Mouse (Mus musculus): ENCODE measurements around the gene B3galt6. TPM values are rescaled to one million over a fixed set of nuclear protein-coding genes. Genes with fewer than 3 reads are reported as not detected.

The B3galt6 gene
- polyA plus RNA-seq, 1 experiment = 5.4 TPM

- Histone ChIP-seq H3K4me3 (ENCODE audit: insufficient read depth, low read length) (no peak overlapping the region), H3K27ac (ENCODE audit: insufficient read depth, low read length) (no peak overlapping the region), H3K4me1 (ENCODE audit: control insufficient read depth, insufficient read depth, low read length) (no peaks in the 10 kb centered on the region)
- TF ChIP-seq POLR2A (IDR thresholded peaks at IDR 0.05; ENCODE audit: low read depth, low read length) (no peak), CTCF (IDR thresholded peaks at IDR 0.05; ENCODE audit: borderline replicate concordance, insufficient read depth, low read length) (no peak)
Observed at GRCm38 (mm10) chr4:155969043-155969653, 23.3 kb downstream of the B3galt6 start.

GRCm38 (mm10) chr4:155964396-155964795 lies 28.1 kb downstream of the B3galt6 start:
- Histone ChIP-seq H3K27ac (ENCODE audit: insufficient read depth, low read length) (no peak overlapping the region), H3K4me3 (ENCODE audit: insufficient read depth, low read length) (no peak overlapping the region), H3K4me1 (ENCODE audit: control insufficient read depth, insufficient read depth, low read length) (peaks cover 4% of the 10 kb centered on the region; the same call in 1 of the 2 replicates)
- TF ChIP-seq CTCF (IDR thresholded peaks at IDR 0.05; ENCODE audit: borderline replicate concordance, insufficient read depth, low read length) = no peak
- no peak for TF ChIP-seq POLR2A (IDR thresholded peaks at IDR 0.05; ENCODE audit: low read depth, low read length)

DNA sequence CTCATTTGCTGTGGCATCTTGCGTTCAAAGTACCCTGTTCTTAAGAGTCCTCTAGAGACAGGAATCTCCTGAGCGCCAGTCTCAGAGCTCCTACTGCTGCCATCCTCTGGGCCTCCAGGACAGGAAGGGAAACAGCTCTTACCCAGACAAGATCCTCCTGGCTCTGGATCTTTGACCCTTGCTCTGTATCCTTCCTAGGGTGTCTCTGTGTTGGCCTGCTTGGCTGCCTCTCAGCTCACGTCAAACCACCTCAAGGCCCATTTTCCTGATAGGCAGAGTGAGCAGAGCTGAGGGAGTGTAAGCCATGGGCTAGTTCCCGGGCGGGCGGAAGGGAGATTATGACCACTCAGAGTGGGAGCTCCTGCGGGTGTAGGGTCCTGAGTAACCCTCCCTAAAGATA lies 29.3 kb downstream of the B3galt6 start:
- TF ChIP-seq CTCF (IDR thresholded peaks at IDR 0.05; ENCODE audit: borderline replicate concordance, insufficient read depth, low read length) = no peak
- TF ChIP-seq POLR2A (IDR thresholded peaks at IDR 0.05; ENCODE audit: low read depth, low read length) = no peak
- Histone ChIP-seq H3K4me3 (ENCODE audit: insufficient read depth, low read length) (peak overlapping the region; percentile 46), H3K27ac (ENCODE audit: insufficient read depth, low read length) (no peak overlapping the region), H3K4me1 (ENCODE audit: control insufficient read depth, insufficient read depth, low read length) (peaks cover 4% of the 10 kb centered on the region; the same call in 1 of the 2 replicates)

GRCm38 (mm10) chr4:155962167-155962971 lies 30.1 kb downstream of the B3galt6 start, which contains the start of gene C1qtnf12:
Gene C1qtnf12, plus strand, starts transcription at chr4:155962318.
- H3K4me1 ChIP-seq (ENCODE audit: control insufficient read depth, insufficient read depth, low read length) = peaks cover 4% of the 10 kb centered on the region; the same call in 1 of the 2 replicates
- peak within 1 kb of the TSS; percentile 46 for H3K4me3 ChIP-seq (ENCODE audit: insufficient read depth, low read length)
- TF ChIP-seq POLR2A (IDR thresholded peaks at IDR 0.05; ENCODE audit: low read depth, low read length) (peak; percentile 92), CTCF (IDR thresholded peaks at IDR 0.05; ENCODE audit: borderline replicate concordance, insufficient read depth, low read length) (no peak)
- H3K27ac ChIP-seq (ENCODE audit: insufficient read depth, low read length) = 0 out of 2 replicates have a peak within 1 kb of the TSS, but pooled peaks have one; percentile 13

- TF ChIP-seq CTCF (IDR thresholded peaks at IDR 0.05; ENCODE audit: borderline replicate concordance, insufficient read depth, low read length) (peak; percentile 80; the same call in 1 of the 2 replicates), POLR2A (IDR thresholded peaks at IDR 0.05; ENCODE audit: low read depth, low read length) (no peak)
- peaks cover 4% of the 10 kb centered on the region; the same call in 1 of the 2 replicates for H3K4me1 ChIP-seq (ENCODE audit: control insufficient read depth, insufficient read depth, low read length)
- no peak overlapping the region for H3K27ac ChIP-seq (ENCODE audit: insufficient read depth, low read length)
- H3K4me3 ChIP-seq (ENCODE audit: insufficient read depth, low read length) = no peak overlapping the region
Observed at GRCm38 (mm10) chr4:155959275-155959674, 33.2 kb downstream of the B3galt6 start.

DNA sequence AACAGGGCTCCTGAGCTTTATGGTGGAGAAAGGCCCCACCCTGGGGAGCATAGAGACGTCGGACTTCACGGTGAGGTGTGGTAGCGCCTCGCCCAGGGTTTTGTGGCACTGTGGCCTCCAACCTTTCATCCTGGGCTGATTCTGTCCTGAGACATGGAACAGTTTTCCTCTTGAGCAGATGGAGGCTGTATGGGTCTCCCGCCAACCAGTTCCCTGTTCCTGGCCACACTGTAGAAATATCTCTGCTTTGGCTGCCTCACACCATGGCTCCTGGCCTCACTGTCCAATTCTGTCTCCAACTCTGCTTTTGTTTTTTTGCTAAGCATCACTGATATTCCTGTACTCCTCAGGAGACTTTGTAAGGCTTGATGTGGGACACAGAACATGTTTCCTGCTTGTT lies 37.0 kb downstream of the B3galt6 start:
- Histone ChIP-seq H3K4me3 (ENCODE audit: insufficient read depth, low read length) (no peak overlapping the region), H3K4me1 (ENCODE audit: control insufficient read depth, insufficient read depth, low read length) (no peaks in the 10 kb centered on the region), H3K27ac (ENCODE audit: insufficient read depth, low read length) (no peak overlapping the region)
- TF ChIP-seq CTCF (IDR thresholded peaks at IDR 0.05; ENCODE audit: borderline replicate concordance, insufficient read depth, low read length) (no peak), POLR2A (IDR thresholded peaks at IDR 0.05; ENCODE audit: low read depth, low read length) (no peak)

DNA sequence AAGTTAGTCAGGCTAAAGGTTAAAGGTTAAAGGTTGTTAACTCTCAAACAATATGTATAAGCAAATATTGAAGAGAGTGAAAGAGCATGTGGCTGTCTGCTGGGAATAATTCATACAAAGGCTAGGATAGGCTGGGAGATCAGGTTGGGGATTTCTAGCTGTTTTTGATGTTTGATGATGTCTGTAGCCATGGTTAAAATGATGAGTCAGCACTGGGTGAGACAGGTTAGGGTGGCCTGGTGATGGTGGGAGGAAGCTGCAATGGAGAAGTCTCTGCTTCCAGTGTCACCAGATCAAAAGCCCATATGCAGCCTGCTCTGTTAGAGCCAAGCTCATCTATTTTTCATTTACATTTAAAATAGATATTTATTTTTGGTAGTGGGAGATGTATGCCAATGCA lies 45.4 kb downstream of the B3galt6 start:
- H3K4me3 ChIP-seq (ENCODE audit: insufficient read depth, low read length) = no peak overlapping the region

DNA sequence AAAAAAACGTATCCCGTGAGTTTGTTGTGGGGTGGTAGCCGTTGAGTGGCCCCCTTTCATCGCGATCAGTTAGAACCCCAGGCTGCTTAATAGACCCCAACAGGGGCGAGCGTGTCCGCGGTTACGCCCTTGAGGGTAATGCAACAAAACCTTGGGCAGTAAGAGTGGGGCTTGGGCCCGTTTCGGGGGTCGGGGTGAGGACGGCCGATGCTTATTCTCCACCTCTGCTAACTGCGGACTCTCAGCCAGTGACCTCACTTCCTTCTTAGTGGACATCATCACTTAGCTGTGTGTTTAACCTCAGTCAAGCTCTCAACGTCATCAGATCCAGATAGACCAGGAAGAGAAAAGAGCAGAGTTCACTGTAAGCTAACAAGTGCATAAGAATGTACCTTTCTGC lies 48.2 kb downstream of the B3galt6 start:
- peak overlapping the region; percentile 84 for H3K4me3 ChIP-seq (ENCODE audit: insufficient read depth, low read length)
- TF ChIP-seq POLR2A (IDR thresholded peaks at IDR 0.05; ENCODE audit: low read depth, low read length) (0 out of 2 replicates have a peak, but pooled peaks have one; percentile 32), CTCF (IDR thresholded peaks at IDR 0.05; ENCODE audit: borderline replicate concordance, insufficient read depth, low read length) (no peak)
- peaks cover 4% of the 10 kb centered on the region; the same call in 1 of the 2 replicates for H3K4me1 ChIP-seq (ENCODE audit: control insufficient read depth, insufficient read depth, low read length)
- no peak overlapping the region for H3K27ac ChIP-seq (ENCODE audit: insufficient read depth, low read length)

More for the DNA sequence above, 45.4 kb downstream of the B3galt6 start:
- Histone ChIP-seq H3K27ac (ENCODE audit: insufficient read depth, low read length) (no peak overlapping the region), H3K4me1 (ENCODE audit: control insufficient read depth, insufficient read depth, low read length) (peaks cover 6% of the 10 kb centered on the region; the same call in 1 of the 2 replicates)
- TF ChIP-seq POLR2A (IDR thresholded peaks at IDR 0.05; ENCODE audit: low read depth, low read length) = no peak
- no peak for TF ChIP-seq CTCF (IDR thresholded peaks at IDR 0.05; ENCODE audit: borderline replicate concordance, insufficient read depth, low read length)

- Histone ChIP-seq H3K4me1 (ENCODE audit: control insufficient read depth, insufficient read depth, low read length) (peaks cover 4% of the 10 kb centered on the region; the same call in 1 of the 2 replicates), H3K27ac (ENCODE audit: insufficient read depth, low read length) (peak within 1 kb of the TSS; percentile 88), H3K4me3 (ENCODE audit: insufficient read depth, low read length) (peak within 1 kb of the TSS; percentile 84)
- TF ChIP-seq POLR2A (IDR thresholded peaks at IDR 0.05; ENCODE audit: low read depth, low read length) = peak; percentile 92
- no peak for TF ChIP-seq CTCF (IDR thresholded peaks at IDR 0.05; ENCODE audit: borderline replicate concordance, insufficient read depth, low read length)
Observed at GRCm38 (mm10) chr4:155943534-155944249, 48.8 kb downstream of the B3galt6 start, which contains the start of gene Ube2j2. Gene Ube2j2, plus strand, starts transcription at chr4:155943831.
